Mouse (Mus musculus): ENCODE measurements around the gene Chdh.

Chdh gene

DNA sequence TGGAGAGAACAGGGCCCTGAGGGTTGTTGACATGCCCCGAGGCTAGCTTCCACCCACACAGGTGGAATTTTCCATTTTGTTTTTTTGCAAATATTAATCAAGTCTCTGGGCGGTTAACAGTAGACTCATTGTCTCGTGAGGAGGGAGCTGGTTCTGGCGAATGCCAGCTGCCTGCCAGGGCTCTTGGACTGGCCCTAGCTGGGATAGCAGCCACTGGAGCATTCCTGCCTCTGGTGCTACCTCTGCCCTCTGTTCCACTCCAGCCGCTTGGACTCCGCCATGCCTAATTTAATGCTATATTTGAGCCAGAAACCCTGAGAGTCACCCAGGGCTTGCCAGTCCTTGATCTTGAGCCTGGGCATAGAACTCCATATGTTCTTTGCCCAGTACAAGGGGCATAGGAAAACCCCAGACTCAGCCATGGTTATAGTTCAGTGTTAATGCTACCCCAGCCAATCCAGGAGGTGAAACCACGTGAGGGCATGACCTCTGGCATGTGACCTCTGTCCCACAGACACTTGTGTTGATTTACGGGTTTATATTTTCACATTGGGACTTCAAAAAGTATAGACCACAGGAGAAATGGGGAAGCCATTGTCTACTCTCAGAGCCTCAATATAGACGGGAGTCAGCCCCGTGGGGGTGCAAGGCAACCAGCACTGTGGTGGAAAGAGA is 3.2 kb downstream of the Chdh start:
- DNase-seq (ENCODE audit: low read depth, low spot score) = peak; percentile 26

DNA sequence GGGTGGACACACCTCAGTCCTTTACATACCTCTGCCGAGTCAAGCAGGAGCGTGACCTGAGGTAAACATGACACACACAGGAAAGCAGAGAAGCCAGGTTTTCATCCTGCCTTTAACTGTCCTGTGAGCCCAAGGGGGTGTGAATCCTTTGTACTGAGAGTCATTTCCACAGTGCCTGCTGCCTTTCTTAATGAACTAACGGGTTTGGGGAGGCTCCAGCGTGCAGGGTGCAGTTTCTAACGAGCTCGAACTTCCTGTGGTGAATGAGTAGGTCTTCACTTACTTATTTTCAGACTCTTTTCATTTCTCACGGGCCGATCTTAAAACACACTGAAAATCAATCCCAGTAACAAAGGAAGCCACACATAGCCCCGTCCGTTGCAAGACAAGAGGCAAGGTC is 5.7 kb downstream of the Chdh start:
- peak; percentile 51 for DNase-seq (ENCODE audit: low read depth, low spot score)

DNA sequence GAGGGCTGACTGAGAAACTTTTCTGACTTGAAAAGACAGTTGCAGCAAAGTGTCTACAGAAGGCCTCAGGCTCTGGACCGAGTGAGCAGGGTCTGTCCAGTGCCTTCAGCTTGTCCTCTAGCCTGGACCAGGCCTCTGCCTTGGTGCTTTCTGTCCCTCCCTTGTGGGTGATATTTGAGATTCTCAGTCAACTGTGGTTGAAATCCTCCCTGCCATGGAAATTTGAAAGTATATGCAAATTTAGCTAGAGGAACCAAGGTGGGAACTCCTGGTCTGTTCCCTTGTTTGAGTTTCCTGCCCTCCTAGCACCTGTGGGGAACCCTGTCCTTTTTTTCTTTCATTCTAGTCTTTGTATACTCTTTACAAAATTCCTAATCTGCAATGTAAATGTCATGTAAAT is 6.2 kb downstream of the Chdh start:
- DNase-seq (ENCODE audit: low read depth, low spot score) = no peak

DNA sequence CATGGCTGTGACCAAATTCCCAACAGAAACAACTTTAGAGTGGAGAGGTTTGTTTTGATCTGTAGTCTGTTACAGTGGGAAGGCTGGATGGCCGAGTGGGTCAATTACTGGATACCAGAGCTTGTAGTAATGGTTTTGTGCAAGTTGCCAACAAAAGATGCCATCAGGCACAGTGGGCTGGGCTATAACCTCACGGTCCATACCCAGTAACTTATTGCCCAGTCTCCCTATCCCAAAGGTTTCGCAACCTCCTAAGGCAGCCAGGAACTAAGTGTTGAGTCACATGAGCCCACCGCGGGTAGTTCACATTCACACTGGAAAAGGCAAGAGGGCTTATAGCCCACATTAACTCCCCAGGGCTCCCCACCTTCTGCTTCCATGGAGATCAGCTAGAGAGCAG is 7.8 kb downstream of the Chdh start:
- no peak for DNase-seq (ENCODE audit: low read depth, low spot score)

DNA sequence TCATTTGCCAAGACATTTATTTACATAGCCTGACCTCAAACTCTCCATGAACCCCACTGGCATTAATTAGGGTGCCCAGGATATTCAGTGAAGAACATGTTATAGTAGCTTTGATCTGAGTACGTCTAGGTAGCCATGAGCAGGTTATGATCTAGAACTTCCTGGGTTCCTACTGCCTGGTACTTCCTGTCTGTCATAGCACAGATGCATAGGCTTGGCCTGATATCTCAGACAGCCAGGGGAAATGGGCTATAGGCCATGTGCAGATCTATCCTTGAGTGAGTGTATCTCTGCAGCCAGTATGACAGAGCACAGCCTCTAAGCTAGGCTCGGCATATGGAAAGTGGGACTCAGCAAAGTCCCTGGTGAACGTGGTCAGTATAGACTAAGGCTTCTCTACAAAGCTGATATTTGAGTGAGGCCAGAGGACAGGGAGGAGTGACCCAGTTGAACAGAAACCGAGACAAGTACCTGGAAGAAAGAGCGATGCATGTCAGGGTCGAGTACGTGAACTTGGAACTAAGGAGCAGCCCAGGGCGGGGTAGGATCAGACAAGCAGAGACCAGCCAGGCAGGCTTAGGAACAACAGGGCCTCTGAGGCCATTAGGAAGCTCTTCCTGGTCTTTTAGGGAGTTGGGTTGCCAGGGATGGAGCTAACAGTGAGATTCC is 9.1 kb downstream of the Chdh start:
- DNase-seq (ENCODE audit: low read depth, low spot score) = no peak

DNA sequence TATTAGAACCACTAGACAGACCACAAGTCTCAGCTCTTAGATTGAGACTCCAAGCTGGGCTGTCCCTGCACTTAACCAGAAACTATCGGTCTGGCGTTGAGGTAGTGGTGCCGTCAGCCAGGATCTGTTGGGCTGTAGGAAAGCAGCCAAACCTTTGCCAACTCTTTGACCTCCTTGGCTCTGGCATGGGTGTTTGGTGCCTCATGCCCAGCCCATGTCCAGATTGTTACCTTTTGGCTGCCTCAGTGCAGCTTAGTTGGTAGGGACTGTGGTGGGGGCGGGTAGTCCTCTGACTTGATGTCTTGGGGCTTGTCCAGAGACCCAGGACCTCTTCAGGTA is 9.6 kb downstream of the Chdh start:
- no peak for DNase-seq (ENCODE audit: low read depth, low spot score)

DNA sequence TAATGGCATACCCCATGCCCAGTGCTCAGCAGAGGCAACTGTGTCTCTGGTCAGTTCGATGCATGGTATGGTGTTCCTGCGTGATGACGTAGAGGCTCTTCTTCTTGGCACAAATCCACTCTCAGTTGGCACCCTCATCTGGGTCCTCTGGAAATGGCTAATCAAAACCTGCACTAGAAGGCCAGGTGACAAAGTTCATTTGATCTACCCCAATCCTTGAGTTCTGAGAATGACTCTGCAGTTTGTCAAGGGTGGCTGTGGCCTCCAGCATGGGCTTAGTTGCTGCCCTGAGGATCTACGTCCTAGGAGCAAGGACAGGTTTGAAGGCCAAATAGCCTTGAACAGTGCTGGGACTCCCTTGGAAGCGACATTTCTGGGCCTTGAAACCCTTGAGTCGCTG is 10.0 kb downstream of the Chdh start:
- DNase-seq (ENCODE audit: low read depth, low spot score) = no peak

DNA sequence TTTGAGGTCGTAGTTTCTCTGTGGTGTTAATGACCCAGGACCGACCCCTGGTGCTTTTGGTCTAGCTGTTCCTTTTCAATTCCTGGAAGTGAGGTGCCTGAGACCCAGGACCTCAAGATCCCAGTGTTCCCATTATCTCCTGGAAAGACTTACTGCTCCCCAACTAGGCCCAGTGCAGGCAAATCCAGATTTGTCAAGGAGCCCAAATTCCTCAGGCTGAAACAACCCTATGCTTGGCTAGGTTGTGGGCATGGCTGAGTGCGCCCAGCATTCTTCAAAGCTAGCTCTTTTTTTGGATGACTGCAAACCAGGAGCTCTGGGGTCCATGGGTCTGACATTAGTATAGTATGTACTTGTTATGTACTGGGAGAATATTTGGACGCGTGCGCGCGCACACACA is 10.6 kb downstream of the Chdh start:
- DNase-seq (ENCODE audit: low read depth, low spot score) = no peak

DNA sequence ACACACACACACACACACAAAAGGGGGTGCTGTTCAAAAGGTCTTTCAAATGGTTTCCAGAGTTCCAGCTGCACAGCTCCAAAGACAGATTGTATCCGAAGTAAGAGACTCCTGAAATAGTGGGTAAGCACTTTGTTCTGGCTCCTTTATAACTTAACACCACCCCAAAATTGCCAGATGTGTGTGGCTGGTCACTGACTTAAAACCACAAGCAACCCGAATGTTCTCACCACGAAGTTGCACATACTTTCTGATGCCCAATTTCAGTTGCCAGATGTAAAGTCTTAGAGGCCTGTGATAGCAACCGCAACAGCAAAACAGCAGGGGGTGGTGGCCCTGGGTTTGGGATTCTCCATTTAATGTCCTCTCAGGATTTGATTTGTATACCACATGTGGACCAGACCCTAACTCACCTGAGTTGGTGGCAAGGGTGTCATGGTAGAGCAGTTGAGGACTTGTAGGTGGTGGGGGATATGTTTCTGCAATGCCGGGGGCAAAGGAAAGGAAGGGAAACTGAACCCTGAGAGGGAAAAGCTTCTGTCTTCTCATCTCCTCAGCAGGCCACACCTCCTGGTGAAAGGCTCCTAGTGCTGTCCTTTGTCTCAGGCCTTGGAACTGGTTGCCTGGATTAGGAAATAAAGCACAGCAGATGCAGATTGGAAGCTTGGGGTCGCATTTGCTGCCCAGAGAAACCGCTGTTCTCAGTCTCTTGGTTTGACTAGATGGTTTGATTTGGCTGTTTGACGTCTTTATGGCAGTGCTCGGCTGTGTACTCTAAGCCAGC is 11.2 kb downstream of the Chdh start:
- no peak for DNase-seq (ENCODE audit: low read depth, low spot score)

DNA sequence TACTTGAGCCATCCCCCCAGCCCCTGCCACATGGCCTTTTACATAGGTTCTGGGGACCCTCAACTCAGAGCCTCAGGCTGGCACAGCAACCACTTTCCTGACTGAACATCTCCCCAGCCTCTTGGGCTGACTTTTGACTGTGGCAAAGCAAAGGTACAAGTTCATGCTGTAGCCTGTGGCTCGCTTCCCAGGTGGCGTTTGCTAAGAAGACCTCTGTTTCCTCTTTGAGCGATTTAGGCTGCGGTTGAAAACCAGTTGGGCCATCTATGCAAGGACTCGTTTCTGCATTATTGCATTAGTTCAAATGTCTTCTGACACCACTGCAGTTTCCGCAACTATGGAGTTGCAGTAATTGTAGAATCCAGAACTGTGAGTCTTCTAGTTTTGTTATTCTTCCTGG is 13.6 kb downstream of the Chdh start:
- no peak for DNase-seq (ENCODE audit: low read depth, low spot score)

DNA sequence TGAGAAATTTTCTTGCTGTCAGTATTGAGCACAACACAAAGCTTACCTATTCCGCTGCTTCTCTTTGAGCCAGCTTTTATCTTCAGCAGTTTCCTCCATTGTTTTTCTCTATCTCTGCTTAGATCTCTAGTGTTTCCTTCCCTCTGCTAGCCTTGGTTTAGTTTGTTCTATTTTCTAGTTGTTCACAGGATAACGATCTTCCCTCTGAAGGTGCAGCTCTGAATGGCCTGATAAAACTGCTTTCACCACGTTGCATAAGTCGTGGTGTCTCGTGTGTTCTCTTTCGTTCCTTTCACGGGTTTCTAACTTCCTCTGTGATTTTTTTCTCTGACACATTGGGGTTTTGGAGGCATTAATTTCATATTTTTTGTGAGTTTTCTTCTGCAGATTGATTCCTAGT is 15.6 kb downstream of the Chdh start:
- DNase-seq (ENCODE audit: low read depth, low spot score) = peak; percentile 72

DNA sequence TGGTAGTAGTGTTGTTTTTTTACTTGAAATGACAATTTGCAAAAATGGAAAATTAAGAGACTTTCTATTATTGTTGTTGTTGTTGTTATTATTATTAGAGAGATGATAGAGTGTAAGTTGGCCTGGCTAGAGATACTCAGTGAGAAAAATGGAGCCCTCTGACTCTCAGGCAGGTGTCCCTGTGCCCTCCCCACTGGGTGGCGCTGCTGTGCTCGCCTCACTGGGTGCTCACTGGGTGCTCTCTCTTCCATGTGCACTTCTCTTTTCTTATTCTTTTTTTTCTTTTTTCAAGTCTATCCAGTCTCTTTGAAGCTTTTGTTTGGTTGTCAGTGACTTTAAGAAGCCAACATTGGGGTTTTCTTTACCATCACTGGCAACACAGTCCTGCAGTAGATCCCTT is 18.6 kb downstream of the Chdh start:
- DNase-seq (ENCODE audit: low read depth, low spot score) = peak; percentile 56

DNA sequence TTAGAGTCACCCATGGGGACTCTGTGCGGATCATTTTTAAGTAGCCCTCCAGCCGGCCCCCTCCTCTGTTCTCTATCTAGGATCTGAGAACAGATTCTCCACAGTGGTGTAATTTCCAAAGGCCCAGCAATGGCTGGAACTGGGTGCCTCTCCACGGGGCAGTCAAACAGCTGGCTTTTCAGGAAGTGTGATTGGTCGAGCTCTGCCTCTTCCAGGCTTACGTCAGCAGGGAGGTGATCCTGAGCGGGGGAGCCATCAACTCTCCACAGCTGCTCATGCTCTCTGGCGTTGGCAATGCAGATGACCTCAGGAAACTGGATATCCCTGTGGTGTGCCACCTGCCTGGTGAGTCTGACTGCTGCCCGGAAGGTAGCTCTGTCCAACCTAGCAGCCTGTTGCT is 24.6 kb downstream of the Chdh start:
- no peak for DNase-seq (ENCODE audit: low read depth, low spot score)

DNA sequence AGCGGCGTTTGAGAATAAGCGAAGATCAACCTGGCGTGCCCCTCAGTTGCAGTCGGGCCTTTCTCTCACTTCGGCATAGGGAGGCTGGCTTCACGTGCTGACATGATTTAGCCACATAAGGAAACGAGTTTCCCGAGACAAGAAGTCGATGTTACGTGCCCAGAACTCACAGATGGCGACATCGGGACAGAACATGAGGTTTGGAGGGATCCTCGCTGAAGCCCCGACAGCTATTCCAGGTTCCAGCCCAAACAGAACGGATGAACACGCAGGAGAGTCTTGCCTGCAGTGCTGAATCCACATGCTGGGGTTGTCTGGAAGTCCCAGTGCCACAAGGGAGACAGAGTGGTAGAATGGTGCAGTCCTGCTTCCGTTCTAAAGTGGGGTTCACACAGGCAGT is 29.6 kb downstream of the Chdh start:
- no peak for DNase-seq (ENCODE audit: low read depth, low spot score)

DNA sequence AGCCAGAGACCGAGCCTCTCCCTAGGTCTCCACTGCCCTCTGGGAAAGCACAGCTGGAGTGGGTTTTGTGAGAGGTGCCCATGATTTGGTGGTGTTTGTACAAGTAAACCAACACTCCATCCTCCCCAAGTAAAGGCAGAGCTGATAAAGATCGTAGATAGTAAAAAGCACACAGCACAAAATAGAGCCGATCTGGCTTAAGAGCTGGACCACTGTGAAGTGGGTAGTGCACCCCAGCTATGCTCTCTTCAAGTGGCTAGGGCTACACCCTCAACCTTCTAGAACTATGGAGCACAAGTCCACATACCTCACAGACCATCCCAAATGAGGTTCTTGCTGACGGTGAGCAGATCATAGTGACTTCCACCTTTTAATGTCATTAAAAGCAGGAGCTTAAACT is 30.6 kb downstream of the Chdh start:
- no peak for DNase-seq (ENCODE audit: low read depth, low spot score)

DNA sequence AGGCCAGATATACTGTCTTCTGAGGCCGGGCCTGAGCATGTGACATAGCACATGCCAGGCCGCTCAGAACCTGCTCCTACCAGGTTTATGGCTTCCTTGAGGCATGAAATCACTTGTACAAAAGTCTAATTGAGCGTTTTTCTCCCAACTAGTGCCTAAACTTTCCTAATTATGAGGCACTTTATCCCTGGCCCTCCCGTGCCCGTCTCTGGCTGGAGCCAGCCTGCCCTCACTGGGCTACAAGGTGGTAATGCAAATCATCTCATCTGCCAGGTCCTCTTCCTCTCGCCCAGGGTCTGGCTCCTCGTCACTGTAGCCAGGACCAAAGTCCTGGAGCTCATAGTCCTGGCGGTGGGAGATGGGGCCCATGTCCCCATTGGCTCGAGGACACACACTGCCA is 33.0 kb downstream of the Chdh start:
- DNase-seq (ENCODE audit: low read depth, low spot score) = no peak

DNA sequence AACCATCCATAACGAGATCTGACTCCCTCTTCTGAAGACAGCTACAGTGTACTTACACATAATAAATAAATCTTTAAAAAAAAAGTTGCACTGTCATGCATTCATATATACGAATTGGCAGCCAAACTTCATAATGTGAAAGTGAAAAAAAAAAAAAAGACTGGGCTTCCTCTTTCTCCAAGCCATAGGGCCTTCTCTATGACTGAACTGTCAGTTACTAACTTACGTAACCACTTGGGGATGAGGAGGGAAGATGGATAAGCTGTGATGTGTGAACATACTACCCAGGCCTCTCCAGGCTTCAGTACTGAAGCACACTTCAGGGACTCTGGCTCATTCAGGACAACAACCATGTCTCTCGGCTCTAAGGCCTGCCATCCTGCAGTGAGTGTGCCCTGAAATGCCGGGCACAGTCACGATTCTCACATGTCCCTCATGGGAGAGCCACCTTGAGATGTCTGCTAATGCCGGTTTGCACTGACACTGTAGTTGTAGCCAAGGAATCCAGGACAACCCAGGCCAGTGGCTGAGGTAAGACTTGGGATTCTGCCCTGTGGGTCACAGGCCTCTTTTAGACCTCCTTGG is 34.6 kb downstream of the Chdh start:
- DNase-seq (ENCODE audit: low read depth, low spot score) = no peak

DNA sequence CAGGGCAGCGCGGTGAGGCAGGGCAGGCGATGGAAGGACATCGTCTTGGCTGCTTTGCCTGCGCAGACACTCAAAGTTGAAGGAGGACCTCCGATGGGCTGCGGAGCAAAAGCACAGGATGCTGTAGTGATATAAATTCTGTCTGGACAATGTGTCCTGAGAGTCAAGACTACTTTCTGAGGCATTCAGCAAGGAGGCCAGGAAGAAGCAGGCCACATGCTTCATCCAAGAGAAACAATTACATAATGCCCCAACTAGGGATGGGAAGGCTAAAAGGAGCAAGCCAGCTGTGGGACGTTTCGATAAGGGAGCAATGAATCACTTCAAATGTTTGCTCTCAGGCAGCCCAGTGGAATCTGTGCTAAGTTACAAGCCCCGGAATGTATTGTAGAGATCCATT is 36.4 kb downstream of the Chdh start:
- no peak for DNase-seq (ENCODE audit: low read depth, low spot score)

DNA sequence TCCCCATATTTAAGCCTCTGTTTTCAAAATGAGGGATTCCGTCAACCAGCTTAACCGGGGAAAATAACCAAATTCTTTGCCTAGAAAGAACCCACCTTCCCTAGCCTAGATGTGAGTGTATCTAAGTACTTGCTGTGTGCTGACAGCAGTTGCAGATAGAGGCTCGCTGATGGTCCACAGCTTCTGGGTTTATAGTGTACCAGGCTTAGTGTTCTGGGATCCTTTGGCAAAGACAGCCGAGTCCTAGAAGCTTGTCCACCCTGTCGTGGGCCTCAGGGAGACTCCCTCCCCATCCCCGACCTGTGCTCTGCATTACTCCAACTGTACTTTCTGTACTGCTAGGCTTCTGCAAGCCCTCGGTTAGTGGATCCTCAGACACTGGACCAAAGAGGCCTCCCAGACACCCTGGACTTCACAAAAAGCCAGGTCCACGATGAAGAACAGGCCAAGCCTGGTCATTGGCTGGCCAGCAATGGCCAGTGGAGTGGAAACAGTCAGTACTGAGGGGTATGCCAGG is 36.9 kb downstream of the Chdh start:
- no peak for DNase-seq (ENCODE audit: low read depth, low spot score)

DNA sequence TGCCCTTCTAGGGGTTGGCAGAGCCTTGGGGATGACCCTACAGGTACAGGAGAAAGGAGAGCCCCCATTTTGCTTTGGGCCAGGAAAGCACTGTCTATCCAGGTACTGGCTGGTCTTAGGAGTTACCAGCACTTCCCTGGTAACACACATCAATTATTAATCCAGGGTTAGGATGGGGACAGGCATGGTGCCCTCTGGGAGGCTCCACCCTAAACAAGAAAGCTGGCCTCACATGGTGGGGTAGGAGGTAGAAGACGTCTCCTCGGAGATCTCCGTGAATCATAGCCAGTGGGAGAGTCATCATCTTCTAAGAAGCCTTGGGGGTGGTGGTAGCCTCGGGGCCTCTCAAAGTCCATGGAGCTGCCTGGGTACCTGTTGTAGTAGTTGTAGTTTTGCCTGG is 38.2 kb downstream of the Chdh start:
- DNase-seq (ENCODE audit: low read depth, low spot score) = no peak

DNA sequence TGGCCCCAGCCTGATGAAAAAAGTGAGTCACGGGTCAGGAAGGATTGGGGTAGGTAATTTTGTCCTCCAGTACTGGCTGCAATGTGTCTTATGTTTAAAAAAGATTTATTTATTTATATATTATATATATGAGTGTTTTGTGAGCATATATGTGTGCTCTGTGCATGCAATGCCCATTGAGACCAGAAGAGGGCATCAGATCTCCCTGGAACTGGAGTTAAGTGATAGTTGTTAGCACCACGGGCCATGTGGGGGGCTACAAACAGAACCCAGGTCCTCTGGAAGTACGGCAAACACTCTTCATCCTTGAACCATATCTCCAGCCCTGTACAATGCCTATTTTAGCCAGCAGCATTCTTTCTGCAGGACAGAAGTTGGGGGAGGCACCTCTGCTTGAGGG is 39.2 kb downstream of the Chdh start:
- DNase-seq (ENCODE audit: low read depth, low spot score) = no peak

DNA sequence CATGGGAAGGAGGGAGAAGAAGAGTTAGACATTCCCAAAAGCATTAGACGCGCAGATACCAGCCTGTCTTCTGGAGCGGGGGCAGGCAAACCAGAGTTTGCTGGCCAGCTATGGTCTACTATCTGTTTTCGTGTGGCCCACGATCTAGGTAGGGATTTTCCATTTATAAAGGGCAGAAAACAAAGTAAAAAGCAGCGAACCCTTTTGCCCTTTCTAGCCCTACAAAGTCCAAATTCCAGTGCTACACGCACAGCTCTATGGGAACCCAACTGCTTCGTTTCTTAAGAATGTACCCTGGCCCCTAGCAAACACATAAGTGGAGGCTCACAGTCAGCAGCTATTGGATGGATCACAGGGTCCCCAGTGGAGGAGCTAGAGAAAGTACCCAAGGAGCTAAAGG is 41.5 kb downstream of the Chdh start:
- DNase-seq (ENCODE audit: low read depth, low spot score) = no peak

DNA sequence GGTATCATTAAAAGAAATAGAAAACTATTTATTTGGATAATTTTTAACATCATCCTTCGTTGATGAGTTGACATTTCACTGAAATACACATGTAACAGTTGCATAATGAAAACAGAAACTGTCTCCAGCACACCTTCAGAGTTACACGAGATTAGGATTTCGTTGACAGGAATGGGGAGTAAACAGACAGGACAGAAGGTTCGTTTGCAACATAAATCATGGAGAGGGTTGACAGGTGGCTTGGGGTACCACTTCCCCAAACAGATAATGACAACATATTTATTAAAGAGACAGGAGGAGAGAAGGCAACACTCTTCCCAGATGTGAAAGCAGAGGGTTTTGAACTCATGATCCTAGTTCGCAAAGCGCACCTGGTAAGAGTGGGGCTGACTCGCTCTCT is 46.1 kb downstream of the Chdh start:
- DNase-seq (ENCODE audit: low read depth, low spot score) = no peak
